Mouse (Mus musculus) kidney, postnatal 10 days (tissue): Measurements from ENCODE around the gene Krtap17-1.
A peak's percentile ranks its signal among the peaks of the same experiment; 100 is the strongest.

Source experiments
- DNase-seq: peaks from one replicate; pipeline ENCODE4 v3.0.0; 2021; ENCODE audit warnings: mixed read lengths

Gene Krtap17-1

GRCm38 (mm10) chr11:99993620-99994383 is at the start of gene Krtap17-1:
Gene Krtap17-1, minus strand, starts transcription at chr11:99993994.
- DNase-seq: no peak

- DNase-seq: no peak
Observed at GRCm38 (mm10) chr11:100041454-100041853, 47.7 kb upstream of the Krtap17-1 start, which contains the start of gene Krt34. Gene Krt34, minus strand, starts transcription at chr11:100041554.

- DNase-seq: no peak
Observed at GRCm38 (mm10) chr11:100029768-100030167, 36.0 kb upstream of the Krtap17-1 start, which contains the start of gene Krt33b. Gene Krt33b, minus strand, starts transcription at chr11:100029868.

- DNase-seq: no peak
Observed at GRCm38 (mm10) chr11:100021438-100021837, 27.6 kb upstream of the Krtap17-1 start.

GRCm38 (mm10) chr11:100019466-100019865 is 25.7 kb upstream of the Krtap17-1 start:
- no peak for DNase-seq

DNA sequence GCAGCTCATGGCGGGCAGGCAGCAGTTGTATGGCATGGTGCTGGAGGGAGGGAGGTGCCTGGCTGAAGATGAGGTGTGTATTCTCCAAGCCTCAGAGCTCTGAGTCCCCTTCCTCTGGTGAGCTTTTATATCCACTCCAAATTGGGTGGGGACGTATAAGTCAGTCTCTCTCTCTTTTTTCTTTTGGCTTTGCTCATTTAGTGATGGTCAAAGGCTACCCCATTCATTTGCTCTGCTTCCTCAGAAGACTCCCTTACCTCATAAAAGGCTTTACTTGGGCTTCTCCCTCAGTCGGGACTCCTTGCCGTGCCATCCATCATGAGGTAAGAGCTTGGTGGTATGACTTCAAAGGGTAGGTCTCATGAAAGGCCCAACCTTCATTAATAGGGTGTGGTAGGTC is 22.3 kb upstream of the Krtap17-1 start, which contains the start of gene Krt33a:
Gene Krt33a, minus strand, starts transcription at position 101 of the 400 bp plus-strand sequence.
- DNase-seq: no peak

GRCm38 (mm10) chr11:100013691-100014171 is 19.9 kb upstream of the Krtap17-1 start:
- peak; percentile 9 for DNase-seq

GRCm38 (mm10) chr11:100010682-100011081 is 16.9 kb upstream of the Krtap17-1 start:
- no peak for DNase-seq

GRCm38 (mm10) chr11:100008336-100008735 is 14.5 kb upstream of the Krtap17-1 start:
- no peak for DNase-seq

GRCm38 (mm10) chr11:100006624-100007023 is 12.8 kb upstream of the Krtap17-1 start:
- DNase-seq: no peak

- DNase-seq: no peak
Observed at GRCm38 (mm10) chr11:100005905-100006304, 12.1 kb upstream of the Krtap17-1 start.

DNA sequence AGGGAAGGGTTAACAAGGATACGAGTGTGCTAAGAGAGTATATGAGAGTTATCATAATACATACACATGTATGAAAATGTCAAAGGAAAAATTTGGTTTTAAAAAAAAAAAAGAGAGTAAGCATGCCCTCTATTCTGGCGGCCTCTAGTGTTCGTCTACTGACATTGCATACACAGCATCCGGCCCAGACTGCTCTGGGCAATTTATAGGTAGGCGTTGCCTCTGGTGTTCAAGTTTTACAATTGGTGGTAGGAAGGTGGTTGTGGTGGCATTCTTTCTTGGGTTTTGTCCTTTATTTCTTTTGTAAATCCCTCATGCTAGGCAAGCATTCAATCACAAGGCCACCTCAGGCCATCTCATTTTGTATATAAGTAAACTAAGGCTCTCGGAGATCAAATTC is 11.1 kb upstream of the Krtap17-1 start:
- DNase-seq: peak; percentile 70

DNA sequence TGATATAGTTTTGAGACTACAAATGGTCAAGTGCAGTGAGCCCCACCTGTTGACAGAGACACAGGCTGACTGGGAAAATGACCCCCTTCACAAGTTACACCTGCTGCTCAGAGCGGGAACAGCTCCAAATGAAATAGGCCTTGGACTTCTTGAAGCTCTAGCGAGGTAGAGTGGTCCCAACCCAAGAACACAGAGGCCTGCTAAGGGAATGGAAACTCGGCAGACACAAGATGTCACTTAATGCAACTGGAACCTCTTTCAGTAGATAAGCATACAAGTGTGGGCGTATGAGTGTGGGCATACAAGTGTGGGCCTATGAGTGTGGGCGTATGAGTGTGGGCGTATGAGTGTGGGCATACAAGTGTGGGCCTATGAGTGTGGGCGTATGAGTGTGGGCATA is 5.3 kb upstream of the Krtap17-1 start:
- no peak for DNase-seq

- DNase-seq: no peak
Observed at GRCm38 (mm10) chr11:99994384-99994661, 529 bp upstream of the Krtap17-1 start.

DNA sequence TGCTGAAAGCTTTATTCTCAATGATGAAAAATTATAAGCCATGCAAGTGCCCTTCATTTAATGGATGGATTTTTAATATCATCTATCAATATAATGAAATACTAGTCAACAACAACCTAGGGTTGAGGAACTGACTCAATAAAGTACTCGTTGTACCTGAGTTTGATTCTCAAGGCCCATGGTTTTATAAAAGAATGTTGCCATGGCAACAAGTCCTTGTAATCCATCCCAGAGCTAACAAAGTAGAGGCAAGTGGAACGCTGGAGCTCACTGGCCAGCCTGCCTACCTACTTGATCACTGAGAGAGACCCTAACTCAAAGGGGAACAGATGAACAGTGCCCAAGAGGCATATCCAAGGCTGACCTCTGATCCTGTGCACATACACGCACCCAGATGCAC is 3.2 kb downstream of the Krtap17-1 start:
- DNase-seq: no peak

GRCm38 (mm10) chr11:99989881-99990405 is 3.9 kb downstream of the Krtap17-1 start:
- DNase-seq: no peak

GRCm38 (mm10) chr11:99988530-99988929 is 5.3 kb downstream of the Krtap17-1 start:
- no peak for DNase-seq

DNA sequence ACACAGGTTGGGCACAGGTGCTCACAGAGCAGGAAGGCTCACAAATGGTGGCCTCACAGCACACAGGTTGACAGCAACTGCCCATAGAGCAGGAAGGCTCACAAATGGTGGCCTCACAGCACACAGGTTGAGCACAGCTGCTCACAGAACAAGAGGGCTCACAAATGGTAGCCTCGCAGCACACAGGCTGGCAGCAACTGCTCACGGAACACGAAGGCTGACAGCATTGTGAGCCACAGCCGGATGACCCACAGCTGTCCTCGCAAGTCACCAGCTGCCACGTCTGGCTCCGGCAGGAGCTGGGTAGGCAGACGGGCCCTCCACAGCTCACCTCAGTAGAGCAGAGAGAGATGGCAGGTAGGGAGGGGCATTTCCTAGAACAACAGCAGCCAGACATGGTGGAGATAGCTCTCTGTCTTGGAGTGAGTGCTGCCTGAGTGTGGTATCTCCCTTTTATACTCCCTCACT is 7.6 kb downstream of the Krtap17-1 start, which contains the start of gene Krtap16-1:
Gene Krtap16-1, minus strand, starts transcription at position 418 of the 468 bp plus-strand sequence.
- DNase-seq: no peak

DNA sequence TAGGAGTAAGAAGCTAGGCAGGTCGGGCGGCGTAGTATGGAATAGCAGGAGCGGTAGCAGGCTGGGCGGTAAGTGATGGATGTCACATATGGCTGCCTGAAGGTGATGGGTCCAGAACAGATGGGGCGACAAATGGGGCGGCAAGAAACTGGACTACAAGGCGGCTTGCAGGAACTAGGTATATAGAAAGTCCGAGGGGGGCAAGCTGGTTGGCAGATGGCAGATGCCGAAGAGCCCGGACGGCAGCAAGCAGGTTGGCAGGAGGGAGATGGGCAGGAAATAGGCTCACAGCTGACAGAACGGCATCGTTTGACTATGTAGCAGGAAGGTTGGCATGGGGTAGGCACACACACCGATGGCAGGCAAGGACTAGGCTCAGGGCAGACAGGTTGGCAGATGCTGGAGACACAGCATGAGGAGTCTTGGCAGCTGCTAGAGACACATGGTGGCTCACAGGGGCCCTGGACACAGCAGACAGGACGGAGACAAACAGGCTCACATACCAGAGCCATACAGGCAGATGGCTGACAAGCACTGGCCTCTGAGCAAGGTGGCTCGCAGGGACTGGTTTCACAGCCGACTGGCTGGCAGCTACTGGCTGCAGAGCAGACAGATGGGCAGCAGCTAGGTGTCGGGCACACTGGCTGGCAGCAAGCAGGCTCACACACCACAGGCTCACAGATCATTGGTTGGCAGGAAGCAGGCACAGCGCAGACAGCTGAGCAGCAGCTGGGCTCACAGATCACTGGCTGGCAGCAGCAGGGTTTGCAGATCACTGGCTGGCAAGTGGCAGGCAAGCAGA is 8.3 kb downstream of the Krtap17-1 start:
- peak; percentile 12 for DNase-seq

DNA sequence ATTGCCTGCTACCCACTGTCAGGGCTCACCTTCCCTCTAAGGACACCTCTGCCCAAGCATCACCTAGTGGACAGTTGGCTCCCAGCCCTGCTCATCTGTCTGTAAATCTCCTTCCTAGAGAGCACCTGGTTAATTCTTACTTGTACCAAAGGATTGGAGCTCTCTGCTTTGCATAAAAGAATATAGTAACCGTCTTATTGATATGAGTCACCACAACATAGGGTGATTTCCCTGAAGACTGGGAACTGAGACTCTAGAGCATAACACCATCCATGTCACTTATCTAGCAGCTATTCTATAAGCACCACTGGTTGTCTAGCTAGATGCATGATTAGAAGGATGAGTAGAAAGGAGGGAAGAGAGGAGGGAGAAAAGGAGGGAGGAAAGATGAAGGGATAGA is 10.4 kb downstream of the Krtap17-1 start:
- DNase-seq: no peak

GRCm38 (mm10) chr11:99982731-99983130 is 11.1 kb downstream of the Krtap17-1 start:
- no peak for DNase-seq

DNA sequence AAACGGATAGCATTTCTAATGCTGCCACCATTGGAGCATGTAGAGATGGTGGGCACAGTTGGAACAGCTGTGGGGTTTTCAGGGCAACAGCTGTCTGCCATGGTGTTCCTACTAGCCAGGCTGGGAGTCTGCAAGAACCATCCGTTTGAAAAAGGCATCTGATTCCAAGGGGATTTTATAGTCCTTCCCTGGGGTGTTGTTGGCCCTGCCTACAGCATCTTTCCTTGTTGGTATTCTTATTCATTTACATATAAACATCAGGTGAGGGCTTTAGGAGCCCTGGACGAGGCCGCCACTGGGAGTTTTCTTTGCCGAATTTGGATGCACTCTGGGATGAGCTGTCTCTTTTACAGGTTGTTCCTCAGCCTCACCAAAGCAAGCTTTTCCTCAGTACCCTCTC is 14.8 kb downstream of the Krtap17-1 start, which contains the start of gene Krtap29-1:
Gene Krtap29-1, minus strand, starts transcription at position 101 of the 400 bp plus-strand sequence.
- no peak for DNase-seq

GRCm38 (mm10) chr11:99965961-99966360 is 27.8 kb downstream of the Krtap17-1 start:
- no peak for DNase-seq
